Mouse (Mus musculus) splenic B cell, adult 2 months (primary cell): Measurements from ENCODE around the gene Coro6.

Source experiments
- DNase-seq: peaks from one replicate; pipeline ENCODE4 v3.0.0-alpha.2; 2011; ENCODE audit warnings: low read depth, low spot score
- H3K27me3 ChIP-seq: 2 replicates; pipeline ENCODE4 v1.6.1; 2012; ENCODE audit warnings: mild to moderate bottlenecking, low read length, moderate library complexity, mixed read lengths; ENCODE audit not compliant: control insufficient read depth, poor library complexity, insufficient read depth, severe bottlenecking
- H3K36me3 ChIP-seq: 2 replicates; pipeline ENCODE4 v1.6.1; 2012; ENCODE audit warnings: mild to moderate bottlenecking, low read length, moderate library complexity, mixed read lengths; ENCODE audit not compliant: control insufficient read depth, poor library complexity, insufficient read depth, severe bottlenecking

Coro6 gene

GRCm38 (mm10) chr11:77451670-77452069 lies 10.5 kb upstream of the Coro6 start:
- Histone ChIP-seq H3K36me3 (peaks cover 27% of the 10 kb centered on the region), H3K27me3 (no peaks in the 10 kb centered on the region)
- no peak for DNase-seq

- DNase-seq = no peak
- no peaks in the 10 kb centered on the region for H3K27me3 ChIP-seq
- H3K36me3 ChIP-seq = peaks cover 27% of the 10 kb centered on the region
These were observed 8.8 kb upstream of the Coro6 start for GRCm38 (mm10) chr11:77453388-77453787.

GRCm38 (mm10) chr11:77455770-77456510 lies 6.3 kb upstream of the Coro6 start:
- Histone ChIP-seq H3K36me3 (peaks cover 13% of the 10 kb centered on the region; the same call in 1 of the 2 replicates), H3K27me3 (no peaks in the 10 kb centered on the region)
- DNase-seq = no peak

GRCm38 (mm10) chr11:77456866-77457265 lies 5.3 kb upstream of the Coro6 start:
- no peaks in the 10 kb centered on the region for H3K27me3 ChIP-seq
- DNase-seq = no peak
- H3K36me3 ChIP-seq = peaks cover 11% of the 10 kb centered on the region; the same call in 1 of the 2 replicates

- no peaks in the 10 kb centered on the region for H3K27me3 ChIP-seq
- DNase-seq = no peak
- H3K36me3 ChIP-seq = no peaks in the 10 kb centered on the region
These were observed 355 bp upstream of the Coro6 start for GRCm38 (mm10) chr11:77461856-77462255.

DNA sequence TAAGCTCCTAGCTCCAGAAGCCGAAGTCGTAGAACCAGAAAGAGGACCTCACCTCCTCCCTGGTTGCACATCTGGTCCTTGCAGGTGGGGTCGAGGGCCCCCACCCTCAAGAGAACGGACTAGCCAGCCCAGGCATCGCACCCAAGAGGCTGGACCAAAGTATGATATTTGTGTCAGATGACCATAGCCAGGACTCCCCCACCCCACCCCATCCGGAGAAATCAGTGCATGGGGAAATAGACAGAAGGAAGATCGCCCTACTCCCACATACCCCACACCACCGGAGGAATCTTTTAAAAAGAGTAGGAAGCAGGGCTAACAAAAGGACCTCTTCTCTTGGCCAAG lies 862 bp downstream of the Coro6 start:
- H3K27me3 ChIP-seq = no peaks in the 10 kb centered on the region

GRCm38 (mm10) chr11:77463786-77464185 lies 1.6 kb downstream of the Coro6 start:
- Histone ChIP-seq H3K36me3 (no peaks in the 10 kb centered on the region), H3K27me3 (no peaks in the 10 kb centered on the region)
- no peak for DNase-seq

More for the DNA sequence above, 862 bp downstream of the Coro6 start:
- no peak for DNase-seq
- H3K36me3 ChIP-seq = no peaks in the 10 kb centered on the region

DNA sequence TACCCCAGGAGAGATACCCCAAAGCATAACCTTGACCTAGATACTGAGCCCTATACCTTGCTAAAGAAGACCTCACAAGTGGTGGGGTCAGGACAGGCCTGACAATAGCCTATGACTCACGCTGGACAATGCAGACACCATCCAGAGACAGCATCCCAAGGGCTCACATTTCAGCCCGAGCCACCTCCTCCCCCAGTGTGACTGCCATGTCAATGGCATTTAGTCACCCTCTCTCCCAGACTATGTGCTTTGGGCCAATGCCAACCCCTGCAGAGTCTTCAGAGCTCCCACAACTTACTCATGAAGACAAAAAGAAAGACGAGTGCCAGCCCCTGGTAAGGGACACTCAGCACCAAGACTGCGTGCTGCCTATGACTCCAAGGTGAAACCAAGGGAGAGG lies 2.5 kb downstream of the Coro6 start:
- no peak for DNase-seq

GRCm38 (mm10) chr11:77465111-77465510 lies 2.9 kb downstream of the Coro6 start:
- no peak for DNase-seq

More for the DNA sequence above, 2.5 kb downstream of the Coro6 start:
- no peaks in the 10 kb centered on the region for H3K36me3 ChIP-seq
- H3K27me3 ChIP-seq = no peaks in the 10 kb centered on the region

GRCm38 (mm10) chr11:77466544-77466943 lies 4.3 kb downstream of the Coro6 start:
- no peak for DNase-seq
- Histone ChIP-seq H3K36me3 (no peaks in the 10 kb centered on the region), H3K27me3 (no peaks in the 10 kb centered on the region)

More at GRCm38 (mm10) chr11:77465111-77465510, 2.9 kb downstream of the Coro6 start:
- H3K27me3 ChIP-seq = no peaks in the 10 kb centered on the region
- H3K36me3 ChIP-seq = no peaks in the 10 kb centered on the region

DNA sequence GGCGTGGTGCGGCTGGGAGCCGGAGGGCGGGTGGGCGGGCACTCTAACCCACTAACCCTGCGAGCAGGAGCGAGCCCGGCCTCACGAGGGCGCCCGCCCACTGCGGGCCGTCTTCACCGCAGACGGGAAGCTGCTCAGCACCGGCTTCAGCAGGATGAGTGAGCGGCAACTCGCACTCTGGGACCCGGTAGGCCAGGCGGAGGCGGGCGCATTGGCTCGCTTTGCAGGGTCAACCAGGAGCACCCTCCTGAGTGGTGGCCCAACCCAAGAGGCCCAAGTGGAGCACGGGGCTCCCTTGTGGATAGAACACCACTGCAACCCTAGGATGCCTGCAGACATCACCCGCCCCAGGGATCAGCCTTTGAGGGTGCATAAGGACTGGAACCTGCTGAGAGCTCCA lies 4.9 kb downstream of the Coro6 start:
- Histone ChIP-seq H3K27me3 (no peaks in the 10 kb centered on the region), H3K36me3 (no peaks in the 10 kb centered on the region)
- peak; percentile 82 for DNase-seq

DNA sequence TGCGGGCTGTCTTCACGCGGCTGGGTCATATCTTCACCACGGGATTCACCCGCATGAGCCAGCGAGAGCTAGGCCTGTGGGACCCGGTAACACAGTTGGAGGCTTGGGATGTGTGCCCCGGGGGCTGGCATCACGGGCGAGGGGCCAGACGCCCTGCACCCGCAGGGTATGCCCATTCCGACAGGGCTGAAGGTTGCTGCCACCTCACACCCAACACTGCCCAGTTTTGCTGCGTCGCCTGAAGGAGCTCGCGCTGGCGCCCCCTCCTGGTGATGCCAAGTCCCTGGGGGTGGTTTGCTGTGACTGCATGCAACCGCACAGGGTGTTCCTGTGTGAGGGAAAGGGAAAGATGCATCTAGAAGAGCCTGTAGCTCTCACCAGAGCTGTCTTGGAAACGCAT lies 5.6 kb downstream of the Coro6 start:
- DNase-seq = peak; percentile 87
- no peaks in the 10 kb centered on the region for H3K36me3 ChIP-seq
- no peaks in the 10 kb centered on the region for H3K27me3 ChIP-seq

- no peak for DNase-seq
- no peaks in the 10 kb centered on the region for H3K27me3 ChIP-seq
These were observed 6.2 kb downstream of the Coro6 start for GRCm38 (mm10) chr11:77468397-77468796.

DNA sequence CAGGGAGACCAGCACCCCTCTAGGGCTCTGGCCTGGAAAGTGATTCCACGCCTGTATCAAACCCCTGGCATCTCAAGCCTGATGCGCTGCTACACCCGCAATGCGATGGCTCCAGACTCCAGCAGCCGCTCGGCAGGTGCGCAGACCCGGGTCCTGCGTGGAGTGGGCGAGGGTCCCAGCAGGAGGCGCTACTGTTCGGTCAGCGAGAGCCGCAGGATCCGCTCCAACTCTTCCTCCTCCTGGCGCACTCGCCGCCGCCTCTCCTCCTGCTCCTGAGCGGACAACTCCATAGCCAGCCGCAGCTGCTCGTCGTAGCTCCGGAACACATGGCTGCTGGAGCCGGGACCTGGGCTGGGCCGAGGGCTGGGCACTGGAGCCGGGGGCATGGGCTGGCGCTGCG lies 9.2 kb downstream of the Coro6 start:
- no peaks in the 10 kb centered on the region for H3K36me3 ChIP-seq
- no peaks in the 10 kb centered on the region for H3K27me3 ChIP-seq
- DNase-seq = no peak

More at GRCm38 (mm10) chr11:77468397-77468796, 6.2 kb downstream of the Coro6 start:
- H3K36me3 ChIP-seq = no peaks in the 10 kb centered on the region

DNA sequence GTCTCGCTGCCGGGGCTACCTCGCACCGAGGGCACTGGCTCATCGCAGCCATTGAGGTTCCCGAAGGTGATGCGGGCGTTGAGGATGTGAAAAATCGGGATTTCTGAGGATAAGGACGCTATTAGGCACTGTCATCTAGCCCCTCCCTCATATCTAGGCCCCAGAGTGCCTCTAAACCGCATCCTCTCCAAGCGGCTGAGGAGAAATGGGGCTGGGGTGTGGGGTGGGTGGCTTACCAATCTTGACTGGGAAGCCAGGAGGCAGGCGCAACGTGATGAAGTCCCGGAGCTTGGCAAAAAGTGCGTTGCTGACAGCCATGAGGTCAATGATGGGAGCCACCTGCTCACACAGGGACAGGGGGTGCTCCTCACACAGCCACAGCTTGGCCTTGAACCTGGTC lies 10.6 kb downstream of the Coro6 start:
- DNase-seq = no peak
- Histone ChIP-seq H3K36me3 (no peaks in the 10 kb centered on the region), H3K27me3 (no peaks in the 10 kb centered on the region)

- Histone ChIP-seq H3K36me3 (no peaks in the 10 kb centered on the region), H3K27me3 (no peaks in the 10 kb centered on the region)
- no peak for DNase-seq
These were observed 14.0 kb downstream of the Coro6 start for GRCm38 (mm10) chr11:77476216-77476615.
